Mouse (Mus musculus) ES-E14 (cell line): ENCODE measurements around the gene Ldhb.

ENCODE experiments used
- CHD2 ChIP-seq: IDR thresholded peaks from 2 replicates; pipeline ENCODE4 v1.6.1; 2014; ENCODE audit warnings: mild to moderate bottlenecking, low read depth, low read length, inconsistent platforms
- HCFC1 ChIP-seq: IDR thresholded peaks from 2 replicates; pipeline ENCODE4 v1.6.1; 2012; ENCODE audit warnings: low read length, inconsistent platforms, borderline replicate concordance; ENCODE audit not compliant: insufficient read depth
- MAFK ChIP-seq: IDR thresholded peaks from 2 replicates; pipeline ENCODE4 v1.6.1; 2014; ENCODE audit warnings: mild to moderate bottlenecking, low read depth, low read length, inconsistent platforms; ENCODE audit not compliant: insufficient read depth
- ZC3H11A ChIP-seq: IDR thresholded peaks from 2 replicates; pipeline ENCODE4 v1.6.1; 2012; ENCODE audit warnings: low read depth, mild to moderate bottlenecking, inconsistent platforms, low read length, borderline replicate concordance

DNA sequence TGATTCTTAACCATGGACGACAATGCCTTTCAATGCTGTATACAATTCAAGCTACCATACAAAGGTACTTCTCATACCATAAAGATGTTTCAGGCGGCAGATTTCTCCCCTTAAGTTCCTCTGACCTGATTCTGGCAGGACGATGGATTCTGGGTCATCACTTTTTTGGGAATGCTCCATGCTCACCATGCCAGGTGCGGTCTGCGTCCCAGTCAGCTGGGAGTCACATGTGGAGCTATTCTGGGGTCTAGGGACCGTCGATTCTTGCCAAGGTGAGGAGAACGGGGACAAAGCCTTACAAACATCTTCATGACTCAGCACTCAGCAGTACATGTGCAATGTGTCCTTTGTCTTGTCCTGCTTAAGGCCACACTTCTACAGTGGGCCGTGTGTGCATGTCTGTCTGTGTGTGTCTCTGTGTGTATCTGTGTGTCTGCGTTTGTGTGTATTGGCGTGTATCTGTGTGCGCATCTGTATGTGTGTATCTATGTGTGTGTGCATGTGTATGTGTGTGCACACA is 13.9 kb upstream of the Ldhb start:
- TF ChIP-seq ZC3H11A (no peak), MAFK (0 out of 2 replicates have a peak, but pooled peaks have one; percentile 13), HCFC1 (no peak), CHD2 (no peak)
